Mouse (Mus musculus): ENCODE measurements around the gene Eif4e. TPM values are rescaled to one million over a fixed set of nuclear protein-coding genes. Genes with fewer than 3 reads are reported as not detected.

The Eif4e gene
- polyA plus RNA-seq, 1 experiment from 2014 or later: 326 TPM

DNA sequence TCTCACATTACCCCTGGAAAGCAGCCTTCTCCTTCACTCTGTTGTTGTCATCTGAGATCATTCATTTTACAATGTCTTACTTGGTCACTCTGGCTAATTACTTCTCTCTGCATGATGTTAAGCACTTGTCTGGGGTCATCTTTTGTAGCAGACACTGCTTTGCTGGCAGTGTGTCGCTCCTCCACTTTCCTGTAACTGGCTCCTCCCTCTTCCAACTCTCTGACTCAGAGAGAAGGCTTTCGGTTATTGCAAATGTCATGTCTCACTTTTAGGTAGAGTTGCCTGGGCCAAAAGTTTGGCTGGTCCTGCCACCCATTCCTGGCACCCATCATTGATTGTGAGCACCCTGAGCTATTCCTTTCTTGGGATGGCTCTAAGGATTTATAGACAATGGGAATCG lies 11.2 kb upstream of the Eif4e start:
- Histone ChIP-seq H3K4me2 (ENCODE audit: low read depth, low read length) (no peak overlapping the region), H3K4me1 (replicated peaks; ENCODE audit: control insufficient read depth, insufficient read depth, low read length) (no peaks in the 10 kb centered on the region), H3K36me3 (ENCODE audit: control insufficient read depth, insufficient read depth, low read length) (no peaks in the 10 kb centered on the region), H3K9me3 (ENCODE audit: control insufficient read depth, low read length) (no peaks in the 10 kb centered on the region), H3K27ac (ENCODE audit: low read length) (no peak overlapping the region), H3K27me3 (ENCODE audit: control insufficient read depth, insufficient read depth, low read depth, low read length) (no peaks in the 10 kb centered on the region), H3K4me3 (ENCODE audit: low read length) (no peak overlapping the region), H3K9ac (ENCODE audit: low read length) (no peak overlapping the region)
- no peak for ATAC-seq (ENCODE audit: low read depth)
- 56% methylated on average over 3 of the region's 3 CpGs for WGBS

DNA sequence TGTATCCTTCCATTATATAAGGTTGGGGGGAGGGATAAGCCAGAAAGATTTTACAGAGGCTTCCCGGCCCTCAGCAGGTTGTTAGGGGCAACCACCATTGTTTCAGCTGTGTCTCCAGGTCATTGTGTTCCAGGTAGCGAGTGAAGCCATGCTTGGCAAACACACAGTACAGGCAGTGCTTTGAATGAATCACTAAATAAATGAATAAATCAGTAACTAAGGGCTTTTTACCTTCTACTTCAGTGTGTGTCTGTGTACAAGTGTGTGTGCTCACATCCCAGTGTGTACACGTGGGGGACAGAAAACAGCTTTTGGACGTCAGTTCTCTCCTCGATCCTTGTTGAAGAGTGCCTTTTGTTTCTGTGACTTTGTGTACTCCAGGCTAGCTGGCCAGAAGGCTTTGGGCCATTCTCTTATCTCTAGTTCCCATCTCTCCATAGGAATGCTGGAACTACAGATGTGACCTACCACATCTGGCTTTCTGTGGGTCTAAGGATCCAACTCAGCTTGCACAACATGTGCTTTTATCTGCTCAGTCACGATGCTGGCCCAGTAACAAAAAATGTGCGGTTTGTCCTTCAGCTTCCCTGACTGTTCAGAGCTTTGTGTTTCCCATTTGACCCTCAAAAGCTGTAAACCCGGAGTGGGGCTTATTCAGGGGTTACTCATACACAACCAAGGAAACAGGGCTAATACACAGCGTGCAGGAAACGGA lies 10.2 kb upstream of the Eif4e start:
- Histone ChIP-seq H3K9me3 (ENCODE audit: control insufficient read depth, low read length) (no peaks in the 10 kb centered on the region), H3K4me1 (replicated peaks; ENCODE audit: control insufficient read depth, insufficient read depth, low read length) (no peaks in the 10 kb centered on the region)
- WGBS: 44% methylated on average over 10 of the region's 10 CpGs

DNA sequence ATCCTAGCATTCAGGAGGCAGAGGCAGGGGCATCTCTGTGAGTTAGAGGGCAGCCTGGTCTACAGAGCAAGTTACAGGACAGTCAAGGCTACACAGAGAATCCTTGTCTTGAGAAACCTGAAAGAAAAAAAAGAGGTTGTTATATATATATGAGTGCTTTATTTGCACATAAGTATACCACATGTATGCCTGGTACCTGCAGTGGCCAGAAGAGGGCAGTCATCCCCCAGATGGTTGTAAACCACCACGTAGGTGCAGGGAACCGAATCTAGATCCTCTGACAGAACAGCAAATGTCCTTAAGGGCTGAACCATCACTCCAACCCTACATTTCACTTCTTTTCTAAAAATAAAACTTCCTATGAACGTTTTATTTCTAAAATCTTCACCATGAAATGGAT lies 8.1 kb upstream of the Eif4e start:
- WGBS: 62% methylated on average over 3 of the region's 3 CpGs
- H3K27ac ChIP-seq (ENCODE audit: low read length): no peak overlapping the region

More for the DNA sequence above, 10.2 kb upstream of the Eif4e start:
- peak; percentile 54; the same call in 1 of the 2 replicates for ATAC-seq (ENCODE audit: low read depth)
- no peaks in the 10 kb centered on the region for H3K36me3 ChIP-seq (ENCODE audit: control insufficient read depth, insufficient read depth, low read length)
- no peak overlapping the region for H3K4me3 ChIP-seq (ENCODE audit: low read length)
- H3K27ac ChIP-seq (ENCODE audit: low read length): no peak overlapping the region
- H3K9ac ChIP-seq (ENCODE audit: low read length): no peak overlapping the region
- H3K4me2 ChIP-seq (ENCODE audit: low read depth, low read length): no peak overlapping the region
- H3K27me3 ChIP-seq (ENCODE audit: control insufficient read depth, insufficient read depth, low read depth, low read length): no peaks in the 10 kb centered on the region

DNA sequence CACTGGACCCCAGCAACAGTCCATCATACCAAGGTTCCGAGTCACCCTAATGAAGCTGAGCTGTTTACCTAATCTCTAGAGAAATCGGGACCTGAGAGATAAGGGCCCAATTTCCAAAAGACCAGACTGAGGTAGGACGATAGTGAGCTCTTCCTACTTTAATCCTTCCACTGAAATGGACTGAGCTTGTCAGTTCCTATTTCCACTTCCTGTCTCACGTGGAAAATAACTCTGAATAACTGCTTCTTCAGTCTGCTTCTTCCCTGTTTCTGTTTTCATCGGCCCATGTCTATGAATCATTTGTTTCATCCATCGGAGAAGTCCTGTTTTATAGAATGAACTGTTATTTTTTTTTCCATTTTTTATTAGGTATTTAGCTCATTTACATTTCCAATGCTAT lies 6.8 kb upstream of the Eif4e start:
- no peak overlapping the region for H3K27ac ChIP-seq (ENCODE audit: low read length)
- ATAC-seq (ENCODE audit: low read depth): no peak
- no peak overlapping the region for H3K9ac ChIP-seq (ENCODE audit: low read length)
- H3K27me3 ChIP-seq (ENCODE audit: control insufficient read depth, insufficient read depth, low read depth, low read length): no peaks in the 10 kb centered on the region
- 68% methylated on average over 6 of the region's 6 CpGs for WGBS
- H3K4me1 ChIP-seq (replicated peaks; ENCODE audit: control insufficient read depth, insufficient read depth, low read length): no peaks in the 10 kb centered on the region
- H3K36me3 ChIP-seq (ENCODE audit: control insufficient read depth, insufficient read depth, low read length): no peaks in the 10 kb centered on the region
- H3K4me2 ChIP-seq (ENCODE audit: low read depth, low read length): no peak overlapping the region
- no peaks in the 10 kb centered on the region for H3K9me3 ChIP-seq (ENCODE audit: control insufficient read depth, low read length)
- H3K4me3 ChIP-seq (ENCODE audit: low read length): no peak overlapping the region

More for the DNA sequence above, 8.1 kb upstream of the Eif4e start:
- no peak for ATAC-seq (ENCODE audit: low read depth)
- Histone ChIP-seq H3K4me3 (ENCODE audit: low read length) (no peak overlapping the region), H3K4me1 (replicated peaks; ENCODE audit: control insufficient read depth, insufficient read depth, low read length) (no peaks in the 10 kb centered on the region), H3K4me2 (ENCODE audit: low read depth, low read length) (no peak overlapping the region), H3K9me3 (ENCODE audit: control insufficient read depth, low read length) (no peaks in the 10 kb centered on the region), H3K36me3 (ENCODE audit: control insufficient read depth, insufficient read depth, low read length) (no peaks in the 10 kb centered on the region), H3K27me3 (ENCODE audit: control insufficient read depth, insufficient read depth, low read depth, low read length) (no peaks in the 10 kb centered on the region), H3K9ac (ENCODE audit: low read length) (no peak overlapping the region)

DNA sequence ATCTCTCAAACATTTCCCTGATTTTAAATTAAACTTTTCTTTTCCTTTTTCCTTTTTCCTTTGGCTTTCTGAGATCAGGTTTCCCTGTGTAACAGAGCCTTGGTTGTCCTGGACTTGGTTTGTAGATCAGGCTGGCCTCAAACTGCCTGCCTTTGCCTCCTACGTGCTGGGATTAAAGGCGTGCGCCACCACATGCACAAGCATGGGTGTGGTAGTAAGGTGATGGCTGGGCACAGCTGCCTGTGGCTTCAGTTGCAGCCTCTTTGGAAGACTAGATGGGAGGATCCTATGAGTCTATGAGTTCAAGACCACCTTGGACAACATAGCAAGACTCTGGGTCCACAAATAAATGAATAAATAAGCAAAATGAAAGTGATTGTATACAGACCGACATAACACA lies 2.0 kb upstream of the Eif4e start:
- Histone ChIP-seq H3K27me3 (ENCODE audit: control insufficient read depth, insufficient read depth, low read depth, low read length) (no peaks in the 10 kb centered on the region), H3K4me1 (replicated peaks; ENCODE audit: control insufficient read depth, insufficient read depth, low read length) (peaks cover 10% of the 10 kb centered on the region), H3K27ac (ENCODE audit: low read length) (no peak overlapping the region), H3K9ac (ENCODE audit: low read length) (no peak overlapping the region), H3K36me3 (ENCODE audit: control insufficient read depth, insufficient read depth, low read length) (no peaks in the 10 kb centered on the region), H3K4me3 (ENCODE audit: low read length) (no peak overlapping the region), H3K9me3 (ENCODE audit: control insufficient read depth, low read length) (no peaks in the 10 kb centered on the region), H3K4me2 (ENCODE audit: low read depth, low read length) (no peak overlapping the region)
- no peak for ATAC-seq (ENCODE audit: low read depth)
- WGBS: 87% methylated on average over 4 of the region's 4 CpGs

DNA sequence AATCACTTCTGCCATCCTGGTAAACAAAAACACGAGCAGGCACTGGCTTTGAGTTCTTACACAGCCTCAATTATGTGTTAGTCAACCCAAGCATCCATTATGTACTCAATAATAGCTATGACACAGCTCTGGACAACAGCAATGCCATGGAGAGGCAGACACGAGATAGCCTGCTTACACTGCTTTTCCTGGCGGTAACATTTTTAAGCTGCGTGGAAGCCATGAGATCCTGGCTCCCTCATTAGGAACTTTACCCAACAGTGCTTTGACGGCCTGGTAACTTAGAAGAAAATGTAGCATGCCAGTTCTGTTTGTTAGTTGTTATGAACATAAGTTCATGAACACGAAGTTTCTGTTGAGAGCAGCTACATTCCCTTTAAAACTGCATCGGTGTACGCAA lies 485 bp upstream of the Eif4e start:
- H3K4me3 ChIP-seq (ENCODE audit: low read length): no peak overlapping the region
- peak overlapping the region; percentile 78; the same call in 1 of the 2 replicates for H3K4me2 ChIP-seq (ENCODE audit: low read depth, low read length)
- no peaks in the 10 kb centered on the region for H3K36me3 ChIP-seq (ENCODE audit: control insufficient read depth, insufficient read depth, low read length)
- 55% methylated on average over 8 of the region's 8 CpGs for WGBS
- H3K9me3 ChIP-seq (ENCODE audit: control insufficient read depth, low read length): no peaks in the 10 kb centered on the region
- ATAC-seq (ENCODE audit: low read depth): no peak
- H3K9ac ChIP-seq (ENCODE audit: low read length): no peak overlapping the region; the same call in 1 of the 2 replicates
- no peak overlapping the region; the same call in 1 of the 2 replicates for H3K27ac ChIP-seq (ENCODE audit: low read length)
- peaks cover 13% of the 10 kb centered on the region for H3K4me1 ChIP-seq (replicated peaks; ENCODE audit: control insufficient read depth, insufficient read depth, low read length)
- H3K27me3 ChIP-seq (ENCODE audit: control insufficient read depth, insufficient read depth, low read depth, low read length): no peaks in the 10 kb centered on the region

DNA sequence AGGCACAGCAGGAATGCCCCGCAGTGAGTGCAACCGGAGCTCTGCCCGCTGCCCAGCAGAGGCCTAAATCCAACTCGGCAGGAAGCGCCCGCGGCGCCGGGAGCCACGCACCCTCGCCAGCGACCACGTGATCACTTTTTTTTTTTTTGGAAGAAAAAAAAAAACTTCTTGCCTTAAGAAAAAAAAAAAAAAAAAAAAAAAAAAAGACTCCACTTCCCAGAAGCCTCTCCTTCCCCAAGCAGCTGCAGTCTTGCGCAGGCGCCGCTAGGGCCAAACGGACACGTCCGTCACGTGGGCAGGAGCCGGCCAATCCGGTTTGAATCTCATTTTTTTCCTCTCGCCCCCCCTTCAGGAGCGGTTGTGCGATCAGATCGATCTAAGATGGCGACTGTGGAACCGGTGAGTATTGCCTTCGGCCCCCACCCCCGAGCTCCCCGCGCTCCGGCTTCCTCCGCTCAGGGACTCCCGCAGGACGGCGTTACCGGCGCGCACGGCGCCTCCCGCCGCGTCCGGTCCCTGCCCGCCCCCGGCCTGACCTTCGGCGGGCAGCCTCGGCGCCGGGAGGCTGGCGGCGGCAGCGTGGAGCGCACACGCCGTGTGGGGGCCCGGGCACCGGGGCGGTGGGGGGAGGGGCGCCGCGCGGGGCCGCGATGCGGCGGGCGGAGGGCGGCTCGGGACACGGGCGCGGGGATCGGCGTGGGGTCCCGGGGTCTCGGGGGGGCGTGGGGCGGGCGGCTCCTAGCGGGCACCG lies 1.1 kb downstream of the Eif4e start:
- H3K9ac ChIP-seq (ENCODE audit: low read length): peak overlapping the region; percentile 92
- H3K9me3 ChIP-seq (ENCODE audit: control insufficient read depth, low read length): no peaks in the 10 kb centered on the region
- no peaks in the 10 kb centered on the region for H3K27me3 ChIP-seq (ENCODE audit: control insufficient read depth, insufficient read depth, low read depth, low read length)
- peaks cover 25% of the 10 kb centered on the region for H3K4me1 ChIP-seq (replicated peaks; ENCODE audit: control insufficient read depth, insufficient read depth, low read length)
- H3K27ac ChIP-seq (ENCODE audit: low read length): peak overlapping the region; percentile 91
- peak overlapping the region; percentile 90 for H3K4me2 ChIP-seq (ENCODE audit: low read depth, low read length)
- no peaks in the 10 kb centered on the region for H3K36me3 ChIP-seq (ENCODE audit: control insufficient read depth, insufficient read depth, low read length)
- ATAC-seq (ENCODE audit: low read depth): peak; percentile 95
- H3K4me3 ChIP-seq (ENCODE audit: low read length): peak overlapping the region; percentile 72
- under 1% methylated on average over 46 of the region's 85 CpGs for WGBS

DNA sequence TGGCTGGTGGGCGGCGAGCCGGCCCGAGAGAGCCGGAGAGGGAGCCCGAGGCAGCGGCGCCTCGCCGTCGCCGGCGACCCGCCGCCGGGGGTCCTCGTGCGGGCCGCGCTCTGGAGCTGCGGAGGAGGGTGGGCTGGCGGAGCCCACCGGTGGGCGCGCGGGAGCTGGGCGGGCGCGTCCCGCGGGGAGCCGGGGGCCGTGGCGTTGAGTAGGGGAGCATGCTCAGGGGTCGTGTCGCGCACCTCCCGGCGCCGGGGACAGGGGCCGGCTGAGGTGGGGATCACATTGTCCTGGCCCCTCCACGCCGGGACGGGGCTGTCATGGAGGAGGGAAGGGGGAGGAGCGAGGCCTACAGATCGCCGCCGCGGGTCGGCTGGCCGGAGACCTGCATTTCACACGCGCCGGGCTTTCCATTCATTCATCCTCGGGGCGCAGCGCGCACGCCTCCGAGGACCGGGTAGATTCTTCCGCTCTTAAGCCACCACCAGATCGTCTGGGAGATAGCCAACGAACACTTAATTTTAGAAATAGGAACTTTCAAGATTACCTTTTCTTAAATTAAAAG lies 1.8 kb downstream of the Eif4e start:
- Histone ChIP-seq H3K4me2 (ENCODE audit: low read depth, low read length) (peak overlapping the region; percentile 90), H3K4me3 (ENCODE audit: low read length) (peak overlapping the region; percentile 72), H3K9ac (ENCODE audit: low read length) (peak overlapping the region; percentile 92), H3K9me3 (ENCODE audit: control insufficient read depth, low read length) (no peaks in the 10 kb centered on the region), H3K27ac (ENCODE audit: low read length) (peak overlapping the region; percentile 80), H3K27me3 (ENCODE audit: control insufficient read depth, insufficient read depth, low read depth, low read length) (no peaks in the 10 kb centered on the region), H3K4me1 (replicated peaks; ENCODE audit: control insufficient read depth, insufficient read depth, low read length) (peaks cover 25% of the 10 kb centered on the region), H3K36me3 (ENCODE audit: control insufficient read depth, insufficient read depth, low read length) (no peaks in the 10 kb centered on the region)
- WGBS: 0% methylated on average over 36 of the region's 64 CpGs
- ATAC-seq (ENCODE audit: low read depth): peak; percentile 67

DNA sequence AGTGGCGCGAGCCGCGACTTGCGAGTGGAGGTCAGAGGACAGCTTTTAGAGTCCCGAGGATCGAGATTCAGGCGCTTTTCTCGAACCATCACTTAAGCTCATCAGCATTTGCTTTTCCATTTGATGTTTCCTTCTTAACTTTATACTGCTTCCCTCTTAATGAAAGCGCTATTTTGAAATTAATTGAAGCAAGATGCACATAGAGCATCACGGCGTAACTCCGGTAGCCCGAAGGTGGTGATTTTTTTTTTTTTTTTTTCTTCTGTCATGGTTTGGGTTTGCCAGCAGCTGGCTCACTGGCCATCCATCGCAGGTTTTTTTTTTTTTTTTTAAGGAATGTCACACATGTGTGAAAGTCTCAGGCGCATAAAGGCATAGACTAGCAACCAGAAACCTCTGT lies 2.3 kb downstream of the Eif4e start:
- peak overlapping the region; percentile 90 for H3K4me2 ChIP-seq (ENCODE audit: low read depth, low read length)
- no peaks in the 10 kb centered on the region for H3K27me3 ChIP-seq (ENCODE audit: control insufficient read depth, insufficient read depth, low read depth, low read length)
- H3K36me3 ChIP-seq (ENCODE audit: control insufficient read depth, insufficient read depth, low read length): no peaks in the 10 kb centered on the region
- no peak for ATAC-seq (ENCODE audit: low read depth)
- peak overlapping the region; percentile 92 for H3K9ac ChIP-seq (ENCODE audit: low read length)
- peak overlapping the region; percentile 72 for H3K4me3 ChIP-seq (ENCODE audit: low read length)
- no peak overlapping the region for H3K27ac ChIP-seq (ENCODE audit: low read length)
- H3K9me3 ChIP-seq (ENCODE audit: control insufficient read depth, low read length): no peaks in the 10 kb centered on the region
- WGBS: 2% methylated on average over 16 of the region's 16 CpGs
- peaks cover 27% of the 10 kb centered on the region for H3K4me1 ChIP-seq (replicated peaks; ENCODE audit: control insufficient read depth, insufficient read depth, low read length)

Data from lung, embryonic 16.5 days (tissue).